Mouse (Mus musculus) erythroblast, adult 5-6 weeks (primary cell): Measurements from ENCODE around the gene Dctpp1. TPM values are rescaled to one million over a fixed set of nuclear protein-coding genes. Genes with fewer than 3 reads are reported as not detected.

Source experiments
- ATAC-seq: replicated peaks from 2 replicates; pipeline ENCODE4 v1.8.0; 2016; ENCODE audit warnings: moderate number of reproducible peaks, mild to moderate bottlenecking, moderate TSS enrichment, inconsistent platforms; ENCODE audit not compliant: poor library complexity, low FRiP score, severe bottlenecking
- total RNA-seq, 2 experiments: library from RNA; stranded (forward) in 1 of 2; stranded (reverse) in 1 of 2; fragments of 150-400 nt in 1 of 2; fragments of 200-764, 138-1000 nt in 1 of 2; gene quantifications; 2 replicates each; pipeline versions ENCODE4 v1.2.3 to v1.2.4; 2015 to 2017; ENCODE audit warnings: low replicate concordance in 2 of 2

Dctpp1 gene
- total RNA-seq, 2 experiments from 2014 or later, result 2.0 to 24.8 TPM

DNA sequence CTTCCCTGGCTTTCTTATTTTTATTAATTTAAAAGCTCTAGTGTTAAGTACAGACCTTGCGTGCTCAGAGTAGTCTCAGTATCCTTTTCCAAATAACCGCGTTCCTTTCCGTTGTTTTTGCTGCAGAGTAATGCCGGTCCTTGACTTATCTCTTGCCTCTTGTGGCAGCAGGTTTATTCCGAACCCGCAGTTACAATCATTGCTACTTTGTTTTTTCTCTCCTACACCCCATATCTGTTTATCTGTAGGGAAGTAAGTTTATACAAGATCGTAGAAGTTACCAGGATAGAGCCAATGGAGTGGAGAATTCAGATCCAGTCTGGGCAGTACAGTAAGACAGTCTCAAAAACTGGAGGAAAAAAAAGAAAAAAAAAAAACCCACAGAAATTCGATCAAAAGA, 26.7 kb downstream of the Dctpp1 start:
- no peak for ATAC-seq

DNA sequence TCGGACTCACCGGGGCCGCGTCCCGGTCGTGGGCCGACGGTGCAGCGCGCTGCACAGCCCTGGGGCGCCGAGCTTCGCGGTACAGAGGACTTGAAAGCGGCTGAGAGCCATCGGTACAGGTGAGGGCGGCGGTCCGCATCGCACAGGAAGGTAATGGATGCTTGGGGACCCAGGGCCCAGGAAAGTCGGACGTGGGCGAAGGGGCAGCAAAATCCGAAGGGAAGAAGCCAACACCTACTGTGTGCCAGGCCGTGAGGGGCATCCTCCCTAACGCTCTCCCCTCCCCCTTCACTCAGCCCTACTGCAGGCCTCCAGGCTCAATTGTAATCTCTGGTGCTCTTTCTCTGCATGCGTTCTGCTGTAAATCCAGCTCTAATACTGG, 27.1 kb downstream of the Dctpp1 start:
- ATAC-seq, result peak; percentile 36

DNA sequence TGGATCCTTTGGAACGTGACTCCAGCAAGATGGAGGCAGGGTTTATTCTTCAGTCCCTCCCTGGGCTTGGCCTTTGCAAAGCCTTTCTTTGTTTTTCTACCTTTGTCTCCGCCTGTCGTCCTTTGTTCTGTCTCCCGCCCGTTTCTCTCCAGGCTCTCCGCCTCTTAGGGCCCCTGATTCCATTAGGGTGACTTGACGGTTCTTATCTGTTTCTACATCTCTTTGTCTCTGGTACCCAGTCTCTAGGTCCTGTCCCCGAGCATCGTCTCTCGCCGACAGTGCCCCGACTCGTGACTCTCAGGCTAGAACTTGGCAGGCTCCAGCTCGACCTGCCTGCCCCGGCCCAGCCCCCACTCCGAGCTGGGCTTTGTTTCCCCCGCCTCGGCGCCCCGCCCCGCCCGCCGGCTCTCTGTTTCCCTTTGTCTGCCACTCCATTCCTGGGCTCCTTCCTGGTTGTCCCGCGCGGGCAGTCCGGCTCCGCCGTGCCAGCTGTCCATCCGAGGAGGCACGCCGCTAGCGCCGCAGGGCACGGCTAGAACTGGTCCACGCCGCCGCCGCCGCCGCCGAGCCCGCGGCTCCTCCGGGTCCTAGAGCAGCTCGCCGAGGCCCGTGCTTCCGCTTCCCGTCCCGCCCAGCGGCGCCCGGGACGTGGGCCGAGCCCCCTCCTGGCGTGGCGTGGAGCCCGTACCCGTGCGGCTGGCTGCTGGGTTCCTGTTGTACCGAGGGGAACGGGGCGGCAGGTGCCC, 27.7 kb downstream of the Dctpp1 start, which contains the start of the genes Zfp553 and Sept1:
Gene Zfp553, plus strand, starts transcription at position 440 of the 746 bp plus-strand sequence.
Gene Sept1, minus strand, starts transcription at position 509 of the 746 bp plus-strand sequence.
- ATAC-seq, result peak; percentile 62

GRCm38 (mm10) chr7:127231826-127232621, 28.5 kb downstream of the Dctpp1 start:
- ATAC-seq, result 0 out of 2 replicates have a peak, but pooled peaks have one; percentile 2

- no peak for ATAC-seq
Measured at GRCm38 (mm10) chr7:127231376-127231775, 29.1 kb downstream of the Dctpp1 start.

GRCm38 (mm10) chr7:127228615-127229303, 31.8 kb downstream of the Dctpp1 start:
- ATAC-seq, result peak; percentile 63

- peak; percentile 79 for ATAC-seq
Measured at GRCm38 (mm10) chr7:127225147-127225995, 35.1 kb downstream of the Dctpp1 start.

DNA sequence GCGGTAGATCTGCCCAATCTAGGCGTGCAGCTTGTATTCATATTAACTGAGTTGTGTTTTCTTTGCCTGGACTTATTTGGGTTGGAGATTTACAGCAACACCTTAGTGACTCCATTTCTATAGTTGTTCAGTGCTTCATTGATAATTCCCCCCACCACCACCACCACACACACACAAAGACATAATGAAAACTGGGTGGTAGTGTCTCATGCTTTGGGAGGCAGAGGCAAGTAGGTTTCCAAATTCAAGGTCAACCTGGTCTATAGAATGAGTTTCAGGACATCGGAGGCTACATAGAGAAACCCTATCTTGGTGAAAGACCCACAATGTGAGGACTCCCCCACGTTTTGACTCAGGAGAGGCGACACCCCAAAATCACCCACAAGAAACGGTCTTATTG, 35.9 kb downstream of the Dctpp1 start:
- no peak for ATAC-seq

- ATAC-seq, result peak; percentile 75
Measured at GRCm38 (mm10) chr7:127223515-127224478, 36.7 kb downstream of the Dctpp1 start.

DNA sequence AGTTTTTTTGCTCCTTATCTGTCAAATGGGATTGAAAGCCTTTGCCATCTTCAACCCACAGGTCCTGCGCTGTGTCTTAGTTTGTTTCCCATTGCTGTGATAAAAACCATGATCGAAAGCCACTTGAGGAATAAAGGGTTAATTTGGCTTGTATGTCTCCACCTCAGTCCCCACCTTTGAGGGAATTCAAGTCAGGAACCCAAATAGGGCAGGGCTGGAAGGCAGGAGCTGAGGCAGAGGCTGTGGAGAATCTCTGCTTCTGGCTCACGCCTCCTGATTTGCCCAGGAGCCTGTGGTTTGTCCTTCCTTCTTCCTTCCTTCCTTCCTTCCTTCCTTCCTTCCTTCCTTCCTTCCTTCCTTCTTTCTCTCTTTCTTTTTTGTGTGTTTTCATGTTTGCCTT, 37.4 kb downstream of the Dctpp1 start:
- no peak for ATAC-seq

- ATAC-seq, result no peak
Measured at GRCm38 (mm10) chr7:127220440-127220839, 40.1 kb downstream of the Dctpp1 start.

- ATAC-seq, result peak; percentile 52
Measured at GRCm38 (mm10) chr7:127218670-127219069, 41.8 kb downstream of the Dctpp1 start.

GRCm38 (mm10) chr7:127217901-127218642, 42.4 kb downstream of the Dctpp1 start:
- ATAC-seq, result no peak

GRCm38 (mm10) chr7:127217475-127217874, 43.0 kb downstream of the Dctpp1 start:
- no peak for ATAC-seq

GRCm38 (mm10) chr7:127216307-127216706, 44.2 kb downstream of the Dctpp1 start:
- no peak for ATAC-seq

- ATAC-seq, result peak; percentile 65
Measured at GRCm38 (mm10) chr7:127214981-127215871, 45.3 kb downstream of the Dctpp1 start.

DNA sequence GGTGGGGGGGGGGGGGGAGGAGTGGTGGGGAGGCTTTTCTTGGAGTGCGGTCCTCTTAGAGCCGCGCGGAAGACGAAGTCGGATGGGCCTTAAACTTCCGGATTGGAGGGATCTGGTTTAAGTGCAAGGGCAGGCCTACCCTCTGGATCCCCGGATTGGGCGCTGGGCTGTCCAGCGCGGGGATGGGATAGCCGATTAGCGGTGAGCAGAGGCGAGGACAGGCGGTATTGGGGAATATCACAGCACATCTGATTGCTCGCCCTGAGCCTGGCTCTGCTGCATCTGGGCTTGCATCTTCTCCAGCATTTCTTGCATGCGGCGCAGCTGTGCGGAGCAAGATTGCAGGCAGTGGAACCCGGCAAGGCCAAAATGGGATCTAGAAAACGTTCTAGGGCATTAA, 46.0 kb downstream of the Dctpp1 start:
- ATAC-seq, result no peak
